Mouse (Mus musculus): ENCODE data around the gene Mdn1.

GRCm38 (mm10) chr4:32748396-32748795 lies 91.5 kb downstream of the Mdn1 start:
- TF ChIP-seq TCF12 (IDR thresholded peaks at IDR 0.05; ENCODE audit: low read depth, low read length) (no peak), CTCF (IDR thresholded peaks at IDR 0.05 in 2 of 3, conservative IDR thresholded peaks at IDR 0.05 in 1 of 3; ENCODE audit: control insufficient read depth in 1 of 3, insufficient read depth in 1 of 3, low read depth in 2 of 3, low read length in 3 of 3, poor library complexity in 1 of 3, severe bottlenecking in 1 of 3) (no peak), EP300 (IDR thresholded peaks at IDR 0.05; ENCODE audit: low read depth in 1 of 2, low read length in 2 of 2) (no peak)
